In genomic region chr14:20615075-20615474, GRCm38 (mm10) we compare ENCODE assay signal across 28 mouse cellular contexts. TPM values are rescaled to one million over a fixed set of nuclear protein-coding genes. Genes with fewer than 3 reads are reported as not detected.
"Had no signal": no experiment of that assay in that cellular context is flagged by ENCODE, and none has a peak within 500 bp of the region (broad histone marks: within the 10 kb centered on the region; RNA-seq: fewer than 3 reads in every experiment).

No protein-coding gene starts in this region.

- ATAC-seq: hindbrain, embryonic 16.5 days; inflammation-experienced regulatory T-cells, adult 6 months; intestine, embryonic 15.5 days; intestine, postnatal 0 days had no signal

- H3K27ac ChIP-seq: gastrocnemius, adult 2 months; heart, embryonic 10.5 days; hindbrain, embryonic 10.5 days; hindbrain, embryonic 12.5 days; hindbrain, embryonic 14.5 days; intestine, embryonic 15.5 days; limb, embryonic 10.5 days; limb, embryonic 12.5 days had no signal

- DNase-seq: gastrocnemius, adult 2 months; gastrocnemius, postnatal 10 days; gastrocnemius, postnatal 25 days; heart, adult 18-20 months; heart, postnatal 10 days; heart, postnatal 4 days; kidney, adult 18-20 months; kidney, adult 8-10 months; kidney, postnatal 10 days; kidney, postnatal 25 days; kidney, postnatal 4 days; layer of hippocampus, adult 9-11 months had no signal

- H3K4me2 ChIP-seq: heart, embryonic 12.5 days; hindbrain, embryonic 12.5 days; hindbrain, embryonic 14.5 days; intestine, embryonic 15.5 days; limb, embryonic 12.5 days had no signal

- H3K4me1 ChIP-seq: hindbrain, embryonic 12.5 days; intestine, embryonic 15.5 days; limb, embryonic 10.5 days; limb, embryonic 12.5 days had no signal

- H3K27me3 ChIP-seq: heart, embryonic 12.5 days; hindbrain, embryonic 12.5 days; intestine, embryonic 15.5 days; limb, embryonic 12.5 days had no signal

- H3K9ac ChIP-seq: heart, embryonic 12.5 days; hindbrain, embryonic 12.5 days; hindbrain, embryonic 14.5 days; intestine, embryonic 15.5 days; limb, embryonic 12.5 days had no signal

- H3K4me3 ChIP-seq: gastrocnemius, adult 2 months; heart, embryonic 10.5 days; heart, embryonic 12.5 days; hindbrain, embryonic 10.5 days; hindbrain, embryonic 12.5 days; intestine, embryonic 15.5 days; limb, embryonic 10.5 days; limb, embryonic 12.5 days had no signal

- H3K36me3 ChIP-seq: heart, embryonic 10.5 days; intestine, embryonic 15.5 days had no signal

- H3K9me3 ChIP-seq: heart, embryonic 10.5 days; heart, embryonic 12.5 days; hindbrain, embryonic 10.5 days; hindbrain, embryonic 12.5 days; intestine, embryonic 15.5 days; limb, embryonic 10.5 days; limb, embryonic 12.5 days had no signal

RNA-seq across cellular contexts. Expression of gene Myoz1, which starts 41.3 kb away (rescaled TPM):
- total RNA-seq: granulocyte monocyte progenitor cell, adult 5-6 weeks; layer of hippocampus, postnatal 14 days; left cerebral cortex, postnatal 14 days; left cerebral cortex, postnatal 36 days had no signal
- polyA plus RNA-seq: hindbrain, embryonic 14.5 days; inflammation-experienced regulatory T-cells, adult 6 months; intestine, postnatal 0 days; liver, adult 2 months had no signal

RNA-seq across cellular contexts. Expression of gene Synpo2l, which starts 53.1 kb away (rescaled TPM):
- polyA plus RNA-seq: inflammation-experienced regulatory T-cells, adult 6 months had no signal
